In genomic region chr11:107900470-107900869, GRCm38 (mm10) we compare ENCODE assay signal across 17 mouse cellular contexts. TPM values are rescaled to one million over a fixed set of nuclear protein-coding genes. Genes with fewer than 3 reads are reported as not detected.
DNase-seq lines count a peak whose midpoint lies in the region; ATAC-seq and TF ChIP-seq lines count a peak whose summit lies in the region.
"Had no signal": no experiment of that assay in that cellular context is flagged by ENCODE, and none has a peak within 500 bp of the region (broad histone marks: within the 10 kb centered on the region; RNA-seq: fewer than 3 reads in every experiment).

No protein-coding gene starts in this region.

- no peak overlapping the region for H3K9ac ChIP-seq in hindbrain, postnatal 0 days (replicated peaks; ENCODE audit: low read length)
- H3K9ac ChIP-seq in hindbrain, embryonic 16.5 days (ENCODE audit: low read depth, low read length): no peak overlapping the region
- no peak overlapping the region for H3K9ac ChIP-seq in neural tube, embryonic 11.5 days (ENCODE audit: low read length)
- no peak overlapping the region for H3K9ac ChIP-seq in neural tube, embryonic 15.5 days (replicated peaks)
- H3K9ac ChIP-seq: heart, embryonic 15.5 days; midbrain, embryonic 12.5 days; neural tube, embryonic 13.5 days had no signal

- intact Hi-C loops in gastrocnemius, postnatal 14 days (cut with DNase I; ENCODE audit: low total_unique reads): no loop called here

- DNase-seq in hindbrain, postnatal 0 days (ENCODE audit: low spot score): peak; percentile 53
- DNase-seq in neural tube, embryonic 11.5 days (ENCODE audit: low spot score): peak; percentile 34
- DNase-seq in brain, adult 2 months (ENCODE audit: low read depth, low spot score): peak; percentile 48
- DNase-seq in right cerebral cortex, adult 2 months (ENCODE audit: low spot score in 2 of 2): no peak
- no peak for DNase-seq in gastrocnemius, postnatal 14 days
- DNase-seq: adrenal gland, adult 2 months; gastrocnemius, postnatal 10 days; right cerebral cortex, postnatal 14 days; thymus, postnatal 25 days had no signal

- H3K36me3 ChIP-seq in hindbrain, postnatal 0 days (ENCODE audit: insufficient read depth, low read length): no peaks in the 10 kb centered on the region
- no peaks in the 10 kb centered on the region for H3K36me3 ChIP-seq in hindbrain, embryonic 16.5 days (ENCODE audit: control insufficient read depth, insufficient read depth, low read length)
- no peaks in the 10 kb centered on the region for H3K36me3 ChIP-seq in neural tube, embryonic 11.5 days (ENCODE audit: control insufficient read depth, insufficient read depth, low read length)
- H3K36me3 ChIP-seq in neural tube, embryonic 15.5 days: no peaks in the 10 kb centered on the region
- H3K36me3 ChIP-seq: forebrain, embryonic 10.5 days; G1E; heart, embryonic 15.5 days; midbrain, embryonic 12.5 days; neural tube, embryonic 13.5 days had no signal

- no peaks in the 10 kb centered on the region for H3K9me3 ChIP-seq in hindbrain, postnatal 0 days (ENCODE audit: low read length)
- no peaks in the 10 kb centered on the region for H3K9me3 ChIP-seq in hindbrain, embryonic 16.5 days (ENCODE audit: control insufficient read depth, low read length)
- H3K9me3 ChIP-seq in neural tube, embryonic 11.5 days (ENCODE audit: control insufficient read depth, low read length): no peaks in the 10 kb centered on the region
- no peaks in the 10 kb centered on the region for H3K9me3 ChIP-seq in neural tube, embryonic 15.5 days (replicated peaks)
- H3K9me3 ChIP-seq: forebrain, embryonic 10.5 days; heart, embryonic 15.5 days; midbrain, embryonic 12.5 days; neural tube, embryonic 13.5 days had no signal

- no peak overlapping the region for H3K27ac ChIP-seq in hindbrain, postnatal 0 days
- no peak overlapping the region for H3K27ac ChIP-seq in hindbrain, embryonic 16.5 days (ENCODE audit: low read depth, low read length)
- H3K27ac ChIP-seq in neural tube, embryonic 11.5 days (ENCODE audit: low read depth, low read length): no peak overlapping the region
- H3K27ac ChIP-seq in neural tube, embryonic 15.5 days (replicated peaks): no peak overlapping the region
- H3K27ac ChIP-seq: forebrain, embryonic 10.5 days; heart, embryonic 15.5 days; midbrain, embryonic 12.5 days; neural tube, embryonic 13.5 days had no signal

- WGBS in hindbrain, postnatal 0 days: 41% methylated on average over 4 of the region's 4 CpGs
- WGBS in hindbrain, embryonic 16.5 days: 44% methylated on average over 4 of the region's 4 CpGs
- 45% methylated on average over 4 of the region's 4 CpGs for WGBS in neural tube, embryonic 11.5 days
- 47% methylated on average over 4 of the region's 4 CpGs for WGBS in neural tube, embryonic 15.5 days

- H3K4me1 ChIP-seq in hindbrain, postnatal 0 days (ENCODE audit: insufficient read depth, low read length): peaks cover 3% of the 10 kb centered on the region
- H3K4me1 ChIP-seq in hindbrain, embryonic 16.5 days (ENCODE audit: control insufficient read depth, insufficient read depth, low read depth, low read length): peaks cover 9% of the 10 kb centered on the region
- no peaks in the 10 kb centered on the region for H3K4me1 ChIP-seq in neural tube, embryonic 11.5 days (ENCODE audit: control insufficient read depth, insufficient read depth, low read length)
- peaks cover 24% of the 10 kb centered on the region for H3K4me1 ChIP-seq in neural tube, embryonic 15.5 days
- H3K4me1 ChIP-seq: midbrain, embryonic 12.5 days had no signal

- H3K4me3 ChIP-seq in hindbrain, postnatal 0 days (ENCODE audit: low read length): no peak overlapping the region
- no peak overlapping the region for H3K4me3 ChIP-seq in hindbrain, embryonic 16.5 days (ENCODE audit: low read length)
- no peak overlapping the region for H3K4me3 ChIP-seq in neural tube, embryonic 11.5 days (ENCODE audit: low read depth, low read length)
- no peak overlapping the region for H3K4me3 ChIP-seq in neural tube, embryonic 15.5 days (replicated peaks)
- H3K4me3 ChIP-seq: forebrain, embryonic 10.5 days; heart, embryonic 15.5 days; midbrain, embryonic 12.5 days; neural tube, embryonic 13.5 days had no signal

- H3K4me2 ChIP-seq in hindbrain, postnatal 0 days (ENCODE audit: low read depth, low read length): no peak overlapping the region
- H3K4me2 ChIP-seq in hindbrain, embryonic 16.5 days (ENCODE audit: low read length): no peak overlapping the region
- no peak overlapping the region for H3K4me2 ChIP-seq in neural tube, embryonic 11.5 days (ENCODE audit: low read depth)
- no peak overlapping the region for H3K4me2 ChIP-seq in neural tube, embryonic 15.5 days
- H3K4me2 ChIP-seq: heart, embryonic 15.5 days; midbrain, embryonic 12.5 days; neural tube, embryonic 13.5 days had no signal

- peak; percentile 59 for TF ChIP-seq CTCF in hindbrain, postnatal 0 days (IDR thresholded peaks at IDR 0.05; ENCODE audit: low read depth)

- H3K27me3 ChIP-seq in hindbrain, postnatal 0 days (ENCODE audit: insufficient read depth, low read length): no peaks in the 10 kb centered on the region
- H3K27me3 ChIP-seq in hindbrain, embryonic 16.5 days (replicated peaks; ENCODE audit: control insufficient read depth, insufficient read depth, low read length): no peaks in the 10 kb centered on the region
- no peaks in the 10 kb centered on the region for H3K27me3 ChIP-seq in neural tube, embryonic 11.5 days (ENCODE audit: control insufficient read depth, insufficient read depth, low read length)
- no peaks in the 10 kb centered on the region for H3K27me3 ChIP-seq in neural tube, embryonic 15.5 days (replicated peaks)
- H3K27me3 ChIP-seq: heart, embryonic 15.5 days; midbrain, embryonic 12.5 days; neural tube, embryonic 13.5 days had no signal

- no peak; the same call in 1 of the 2 replicates for ATAC-seq in hindbrain, postnatal 0 days
- ATAC-seq in hindbrain, embryonic 16.5 days: no peak
- ATAC-seq in neural tube, embryonic 11.5 days (ENCODE audit: insufficient read depth, low FRiP score, low TSS enrichment): no peak
- no peak for ATAC-seq in neural tube, embryonic 15.5 days (ENCODE audit: low FRiP score)

RNA-seq across cellular contexts. Expression of gene Cacng5, which starts 14.4 kb away (rescaled TPM):
- 26.9 and 32.5 TPM in 2 replicates for total RNA-seq in hindbrain, postnatal 0 days (2014; rRNA removed)
- 21.4 and 22.0 TPM in 2 replicates for polyA plus RNA-seq in hindbrain, postnatal 0 days (2015; fragmentation: Nextera tagmentation; extraction: Ambion mirVana)
- polyA plus RNA-seq in hindbrain, embryonic 16.5 days (2015; fragmentation: Nextera tagmentation; extraction: Ambion mirVana): 13.3 and 14.3 TPM in 2 replicates
- 2.7 and 3.8 TPM in 2 replicates for polyA plus RNA-seq in neural tube, embryonic 11.5 days (2014; fragmentation: Nextera tagmentation; extraction: Ambion mirVana)
- 10.8 and 12.6 TPM in 2 replicates for polyA plus RNA-seq in neural tube, embryonic 15.5 days (2015; fragmentation: Nextera tagmentation; extraction: Ambion mirVana)
- under 1 TPM; 0.16 to 0.18 TPM for total RNA-seq in gastrocnemius, postnatal 14 days (2021)
- total RNA-seq: common myeloid progenitor, adult 5-6 weeks; G1E had no signal
- polyA plus RNA-seq: G1E had no signal

Comparison
In these comparisons a context has a peak if more than half of its experiments do, and no peak if none do; other contexts are left out.
1. DNase-seq: peak in hindbrain, postnatal 0 days (single experiment), neural tube, embryonic 11.5 days (single experiment) and brain, adult 2 months (single experiment); none in right cerebral cortex, adult 2 months (0 of 2) and gastrocnemius, postnatal 14 days (single experiment).